Mouse (Mus musculus) forebrain, postnatal 0 days (tissue): ENCODE measurements around the gene Atp6v1g1. TPM values are rescaled to one million over a fixed set of nuclear protein-coding genes. Genes with fewer than 3 reads are reported as not detected.
A peak's percentile ranks its signal among the peaks of the same experiment; 100 is the strongest.

Experiments
- ATAC-seq: fragments of 200-750 bp; cut with Nextera tagmentation; 2 replicates; pipeline ENCODE4 v1.8.0; 2017; ENCODE audit warnings: mild to moderate bottlenecking, moderate library complexity
- DNase-seq: peaks from one replicate; pipeline ENCODE4 v3.0.0-alpha.2; 2015
- H3K27ac ChIP-seq: fragments of 300-500 bp; sonication (generic); 2 replicates; pipeline ENCODE4 v1.5.1; 2014; ENCODE audit warnings: low read depth, mild to moderate bottlenecking, antibody characterized with exemption, low read length, moderate library complexity, mixed read lengths
- H3K27me3 ChIP-seq: fragments of 300-500 bp; sonication (generic); 2 replicates; pipeline ENCODE4 v1.6.1; 2014; ENCODE audit warnings: mild to moderate bottlenecking, low read length, mixed read lengths; ENCODE audit not compliant: insufficient read depth
- H3K36me3 ChIP-seq: fragments of 300-500 bp; sonication (generic); 2 replicates; pipeline ENCODE4 v1.6.1; 2014; ENCODE audit warnings: mild to moderate bottlenecking, moderate library complexity; ENCODE audit not compliant: insufficient read depth
- H3K4me1 ChIP-seq: fragments of 300-500 bp; sonication (generic); 2 replicates; pipeline ENCODE4 v1.6.1; 2014; ENCODE audit warnings: antibody characterized with exemption; ENCODE audit not compliant: insufficient read depth
- H3K4me2 ChIP-seq: fragments of 300-500 bp; sonication (generic); 2 replicates; pipeline ENCODE4 v1.6.1; 2014; ENCODE audit warnings: low read depth, mild to moderate bottlenecking, moderate library complexity
- H3K4me3 ChIP-seq: fragments of 300-500 bp; sonication (generic); 2 replicates; pipeline ENCODE4 v1.5.1; 2014; ENCODE audit warnings: low read depth, low read length, mixed read lengths
- H3K9ac ChIP-seq: fragments of 300-500 bp; sonication (generic); 2 replicates; pipeline ENCODE4 v1.6.1; 2014; ENCODE audit warnings: mild to moderate bottlenecking
- H3K9me3 ChIP-seq: fragments of 300-500 bp; sonication (generic); 2 replicates; pipeline ENCODE4 v1.6.1; 2016; ENCODE audit warnings: low read length
- CTCF ChIP-seq: sonication (generic); IDR thresholded peaks from 2 replicates; pipeline ENCODE4 v1.5.1; 2016; ENCODE audit warnings: antibody characterized with exemption, control low read depth, low read depth
- WGBS: fragments of 180-500 bp; shearing (Covaris S2); extraction: QIAGEN DNeasy Blood & Tissue Kit; methylation state at CpG from one replicate; pipeline ENCODE4 v1.1.7; 2014; 5-methylcytosine and 5-hydroxymethylcytosine counted together
- polyA plus RNA-seq: library from polyadenylated mRNA; unstranded; fragments of >200 nt; fragmentation: Nextera tagmentation; extraction: Ambion mirVana; gene quantifications from 2 replicates; pipeline ENCODE4 v1.2.1, GENCODE M21; 2015
- total RNA-seq: library from RNA; depleted of rRNA; stranded (reverse); fragments of >200 nt; gene quantifications from 2 replicates; pipeline ENCODE4 v1.2.3, GENCODE M21; 2014

Gene Atp6v1g1
- total and polyA plus RNA-seq, 2 experiments from 2014 or later, result 222 to 389 TPM

- Histone ChIP-seq H3K4me2 (no peak overlapping the region), H3K9ac (no peak overlapping the region), H3K9me3 (no peaks in the 10 kb centered on the region), H3K36me3 (no peaks in the 10 kb centered on the region), H3K4me1 (peaks cover 5% of the 10 kb centered on the region; the same call in 1 of the 2 replicates), H3K27me3 (no peaks in the 10 kb centered on the region), H3K27ac (no peak overlapping the region; the same call in 1 of the 2 replicates), H3K4me3 (no peak overlapping the region)
- ATAC-seq, result peak; percentile 93
- no peak for TF ChIP-seq CTCF
- WGBS, result 13% methylated on average over 6 of the region's 6 CpGs
- DNase-seq, result peak; percentile 30
These were observed 35.5 kb downstream of the Atp6v1g1 start for GRCm38 (mm10) chr4:63580078-63580477.

DNA sequence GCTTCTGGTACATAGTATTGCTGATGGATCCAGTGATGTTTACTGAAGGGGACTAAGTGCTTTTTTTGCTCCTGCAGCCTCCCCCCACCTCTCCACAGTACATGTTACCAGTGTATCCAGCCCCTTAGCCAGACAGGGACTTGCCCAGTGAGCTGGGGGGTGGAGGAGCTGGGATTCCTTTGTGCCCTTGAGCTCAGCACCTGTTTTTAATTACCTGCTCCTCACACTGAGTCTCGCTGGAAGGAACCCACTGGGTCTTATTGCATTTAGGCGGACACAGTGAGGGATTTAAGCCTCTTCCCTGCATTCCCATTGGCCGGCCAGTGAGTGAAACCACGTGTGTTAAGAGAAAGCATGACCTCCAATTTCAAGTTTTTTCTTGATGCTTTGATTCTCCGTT is 38.0 kb downstream of the Atp6v1g1 start:
- no peaks in the 10 kb centered on the region for H3K9me3 ChIP-seq
- TF ChIP-seq CTCF, result no peak
- ATAC-seq (no peak), DNase-seq (no peak)
- WGBS, result 62% methylated on average over 5 of the region's 5 CpGs
- no peak overlapping the region for H3K4me2 ChIP-seq
- H3K36me3 ChIP-seq, result no peaks in the 10 kb centered on the region
- H3K4me3 ChIP-seq, result no peak overlapping the region
- no peak overlapping the region for H3K9ac ChIP-seq
- no peak overlapping the region for H3K27ac ChIP-seq
- peaks cover 5% of the 10 kb centered on the region; the same call in 1 of the 2 replicates for H3K4me1 ChIP-seq
- no peaks in the 10 kb centered on the region for H3K27me3 ChIP-seq

- H3K4me1 ChIP-seq, result peaks cover under 1% of the 10 kb centered on the region; the same call in 1 of the 2 replicates
- no peaks in the 10 kb centered on the region for H3K27me3 ChIP-seq
- H3K4me3 ChIP-seq, result no peak overlapping the region
- DNase-seq (no peak), ATAC-seq (no peak)
- H3K4me2 ChIP-seq, result no peak overlapping the region
- TF ChIP-seq CTCF, result no peak
- no peaks in the 10 kb centered on the region for H3K36me3 ChIP-seq
- no peak overlapping the region for H3K9ac ChIP-seq
- H3K9me3 ChIP-seq, result no peaks in the 10 kb centered on the region
- no peak overlapping the region for H3K27ac ChIP-seq
- WGBS, result 84% methylated on average over 10 of the region's 10 CpGs
These were observed 40.6 kb downstream of the Atp6v1g1 start for GRCm38 (mm10) chr4:63585216-63585615.

DNA sequence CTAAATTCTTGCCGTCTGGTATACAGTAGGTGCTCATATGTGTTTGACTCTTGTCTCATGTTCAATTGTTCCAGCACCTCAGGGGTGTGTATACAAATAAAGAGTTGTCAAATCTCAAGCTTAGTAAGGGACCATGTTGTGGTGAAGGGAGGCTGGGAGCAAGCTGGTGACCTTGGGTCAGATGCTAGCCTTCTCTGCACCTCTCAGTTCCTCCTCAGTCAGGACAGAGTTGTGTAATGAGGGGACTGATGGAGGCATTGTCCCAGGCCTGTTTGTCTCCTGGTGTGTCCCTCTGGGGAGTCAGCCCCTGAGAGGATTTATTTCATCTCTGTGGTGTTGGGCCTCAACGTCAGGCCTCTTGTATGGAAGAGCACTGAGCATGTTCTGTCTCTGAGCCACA is 41.7 kb downstream of the Atp6v1g1 start:
- H3K9me3 ChIP-seq, result no peaks in the 10 kb centered on the region
- H3K36me3 ChIP-seq, result no peaks in the 10 kb centered on the region
- H3K4me1 ChIP-seq, result no peaks in the 10 kb centered on the region
- no peak for ATAC-seq
- no peak for TF ChIP-seq CTCF
- no peak overlapping the region for H3K4me2 ChIP-seq
- 72% methylated on average over 2 of the region's 2 CpGs for WGBS
- H3K4me3 ChIP-seq, result no peak overlapping the region
- H3K27me3 ChIP-seq, result no peaks in the 10 kb centered on the region
- H3K9ac ChIP-seq, result no peak overlapping the region
- DNase-seq, result no peak
- H3K27ac ChIP-seq, result no peak overlapping the region

DNA sequence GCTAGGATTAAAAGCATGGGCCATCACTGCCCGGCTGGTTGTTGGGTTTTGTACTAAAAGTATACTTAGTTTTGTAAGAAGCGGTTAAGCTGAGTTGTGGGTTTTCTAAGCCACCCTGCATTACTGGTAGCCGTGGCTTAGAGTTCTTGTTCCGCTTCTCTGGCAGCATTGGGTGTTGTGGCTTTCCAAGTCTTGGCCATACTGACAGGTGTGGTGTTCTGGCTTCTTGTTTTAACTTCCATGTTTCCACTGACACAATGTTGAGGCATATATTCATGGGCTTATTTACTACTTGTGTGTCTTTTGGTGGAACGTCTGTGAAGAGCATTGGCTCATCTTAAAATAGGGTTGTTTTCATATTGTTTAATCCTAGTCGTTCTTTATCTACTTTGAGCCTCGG is 45.4 kb downstream of the Atp6v1g1 start:
- Histone ChIP-seq H3K9me3 (no peaks in the 10 kb centered on the region), H3K4me1 (no peaks in the 10 kb centered on the region), H3K9ac (no peak overlapping the region), H3K4me2 (no peak overlapping the region), H3K4me3 (no peak overlapping the region), H3K27me3 (no peaks in the 10 kb centered on the region), H3K27ac (no peak overlapping the region), H3K36me3 (no peaks in the 10 kb centered on the region)
- no peak for TF ChIP-seq CTCF
- no peak for ATAC-seq
- 90% methylated on average over 7 of the region's 7 CpGs for WGBS
- DNase-seq, result no peak

- Histone ChIP-seq H3K9ac (no peak overlapping the region), H3K4me3 (no peak overlapping the region), H3K4me1 (no peaks in the 10 kb centered on the region), H3K27ac (no peak overlapping the region), H3K9me3 (no peaks in the 10 kb centered on the region), H3K4me2 (no peak overlapping the region), H3K27me3 (no peaks in the 10 kb centered on the region), H3K36me3 (no peaks in the 10 kb centered on the region)
- TF ChIP-seq CTCF, result no peak
- no peak for ATAC-seq
- no peak for DNase-seq
- 89% methylated on average over 4 of the region's 4 CpGs for WGBS
These were observed 46.0 kb downstream of the Atp6v1g1 start for GRCm38 (mm10) chr4:63590538-63590937.

- Histone ChIP-seq H3K9ac (no peak overlapping the region), H3K4me3 (no peak overlapping the region), H3K36me3 (no peaks in the 10 kb centered on the region), H3K27ac (no peak overlapping the region), H3K27me3 (no peaks in the 10 kb centered on the region), H3K4me1 (no peaks in the 10 kb centered on the region), H3K9me3 (no peaks in the 10 kb centered on the region), H3K4me2 (no peak overlapping the region)
- 74% methylated on average over 5 of the region's 5 CpGs for WGBS
- no peak for ATAC-seq
- DNase-seq, result no peak
- TF ChIP-seq CTCF, result no peak
These were observed 50.0 kb downstream of the Atp6v1g1 start for GRCm38 (mm10) chr4:63594459-63595110.
